ENCODE assay signal across 14 mouse cellular contexts in genomic region chr12:83929186-83929804, GRCm38 (mm10). TPM values are rescaled to one million over a fixed set of nuclear protein-coding genes. Genes with fewer than 3 reads are reported as not detected.
DNase-seq lines count a peak whose midpoint lies in the region; ATAC-seq and TF ChIP-seq lines count a peak whose summit lies in the region.
"Had no signal": no experiment of that assay in that cellular context is flagged by ENCODE, and none has a peak within 500 bp of the region (broad histone marks: within the 10 kb centered on the region; RNA-seq: fewer than 3 reads in every experiment).

No protein-coding gene starts in this region.

- H3K36me3 ChIP-seq in kidney, embryonic 15.5 days: no peaks in the 10 kb centered on the region
- H3K36me3 ChIP-seq: embryonic facial prominence, embryonic 15.5 days had no signal

- H3K4me1 ChIP-seq in kidney, embryonic 15.5 days: peaks cover 12% of the 10 kb centered on the region
- H3K4me1 ChIP-seq in bone marrow macrophage, adult 2 months (ENCODE audit: control insufficient read depth, insufficient read depth, low read length): peaks cover 27% of the 10 kb centered on the region
- H3K4me1 ChIP-seq: embryonic facial prominence, embryonic 15.5 days had no signal

- WGBS in kidney, embryonic 15.5 days: 46% methylated on average over 2 of the region's 2 CpGs

- H3K9me3 ChIP-seq in kidney, embryonic 15.5 days (replicated peaks): no peaks in the 10 kb centered on the region
- H3K9me3 ChIP-seq: embryonic facial prominence, embryonic 15.5 days had no signal

- no peak for TF ChIP-seq POLR2A in bone marrow macrophage, adult 2 months (IDR thresholded peaks at IDR 0.05; ENCODE audit: borderline replicate concordance, low read depth, low read length)

- DNase-seq in kidney, adult 18-20 months: no peak
- peak; percentile 61 for DNase-seq in CD4-positive helper T cell, adult 2 months (ENCODE audit: low read depth, low spot score)
- no peak for DNase-seq in adrenal gland, postnatal 36 days
- DNase-seq in adrenal gland, postnatal 10 days: no peak
- no peak for DNase-seq in c-Kit-positive CD71-positive TER-119-positive erythroid progenitor cells, embryonic 14.5 days (ENCODE audit: low spot score)
- DNase-seq: cerebellum, adult 9-10 months; layer of hippocampus, adult 9-11 months; midbrain, embryonic 14.5 days had no signal

- TF ChIP-seq CTCF in bone marrow macrophage, adult 2 months (IDR thresholded peaks at IDR 0.05; ENCODE audit: low read depth, low read length): no peak

- H3K4me3 ChIP-seq in kidney, embryonic 15.5 days (replicated peaks): no peak overlapping the region
- H3K4me3 ChIP-seq in bone marrow macrophage, adult 2 months (ENCODE audit: insufficient read depth, low read length): no peak overlapping the region
- H3K4me3 ChIP-seq: embryonic facial prominence, embryonic 15.5 days had no signal

- ATAC-seq in kidney, embryonic 15.5 days (replicated peaks; ENCODE audit: low FRiP score): no peak
- peak; percentile 92 for ATAC-seq in inflammation-experienced regulatory T-cells, adult 6 months
- ATAC-seq: hindbrain, postnatal 0 days had no signal

- H3K27ac ChIP-seq in kidney, embryonic 15.5 days: 0 out of 2 replicates have a peak overlapping the region, but pooled peaks have one; percentile 57
- H3K27ac ChIP-seq in bone marrow macrophage, adult 2 months (ENCODE audit: insufficient read depth, low read depth, low read length): peak overlapping the region; percentile 6; the same call in 1 of the 2 replicates
- H3K27ac ChIP-seq: embryonic facial prominence, embryonic 15.5 days; hindbrain, postnatal 0 days; liver, embryonic 14.5 days had no signal

- H3K27me3 ChIP-seq in kidney, embryonic 15.5 days: no peaks in the 10 kb centered on the region
- H3K27me3 ChIP-seq: embryonic facial prominence, embryonic 15.5 days had no signal

- H3K4me2 ChIP-seq in kidney, embryonic 15.5 days: no peak overlapping the region
- H3K4me2 ChIP-seq: embryonic facial prominence, embryonic 15.5 days had no signal

- no peak overlapping the region for H3K9ac ChIP-seq in kidney, embryonic 15.5 days
- H3K9ac ChIP-seq: embryonic facial prominence, embryonic 15.5 days; liver, embryonic 14.5 days had no signal

RNA-seq across cellular contexts. Expression of gene Numb, which starts 7.6 kb away (rescaled TPM):
- 41.2 and 41.3 TPM in 2 replicates for polyA plus RNA-seq in kidney, embryonic 15.5 days (2015; fragmentation: Nextera tagmentation; extraction: Ambion mirVana)
- 33.0 and 42.4 TPM in 2 replicates for polyA plus RNA-seq in bone marrow macrophage, adult 2 months (2012; ENCODE audit: insufficient read depth, insufficient read length, missing spikeins)
- polyA plus RNA-seq in inflammation-experienced regulatory T-cells, adult 6 months (2017; shearing (Covaris generic)): 10 to 100 TPM; 30.5 to 42.4 (median 37.2) TPM
- total RNA-seq in adrenal gland, postnatal 36 days (2021): 10 to 100 TPM; 46.2 to 49.9 TPM
- 10 to 100 TPM; 44.4 to 51.7 TPM for total RNA-seq in adrenal gland, postnatal 10 days (2021)

RNA-seq across cellular contexts. Expression of gene Riox1, which starts 21.1 kb away (rescaled TPM):
- 14.0 and 14.1 TPM in 2 replicates for polyA plus RNA-seq in kidney, embryonic 15.5 days (2015; fragmentation: Nextera tagmentation; extraction: Ambion mirVana)
- 7.2 and 8.0 TPM in 2 replicates for polyA plus RNA-seq in bone marrow macrophage, adult 2 months (2012; ENCODE audit: insufficient read depth, insufficient read length, missing spikeins)
- 1 to 10 TPM; 1.3 to 2.2 (median 2.0) TPM for polyA plus RNA-seq in inflammation-experienced regulatory T-cells, adult 6 months (2017; shearing (Covaris generic))
- 10 to 100 TPM; 15.4 to 17.3 TPM for total RNA-seq in adrenal gland, postnatal 36 days (2021)
- 10 to 100 TPM; 12.1 to 17.8 TPM for total RNA-seq in adrenal gland, postnatal 10 days (2021)

RNA-seq across cellular contexts. Expression of gene Heatr4, which starts 55.4 kb away (rescaled TPM):
- polyA plus RNA-seq in kidney, embryonic 15.5 days (2015; fragmentation: Nextera tagmentation; extraction: Ambion mirVana): not detected in 2 replicates
- not detected in 2 replicates for polyA plus RNA-seq in bone marrow macrophage, adult 2 months (2012; ENCODE audit: insufficient read depth, insufficient read length, missing spikeins)
- polyA plus RNA-seq in inflammation-experienced regulatory T-cells, adult 6 months (2017; shearing (Covaris generic)): not detected
- not detected for total RNA-seq in adrenal gland, postnatal 36 days (2021)
- total RNA-seq in adrenal gland, postnatal 10 days (2021): not detected
- polyA plus RNA-seq: embryonic facial prominence, embryonic 15.5 days; hindbrain, postnatal 0 days; liver, embryonic 14.5 days; midbrain, embryonic 14.5 days had no signal

RNA-seq across cellular contexts. Expression of gene Acot2, which starts 58.4 kb away (rescaled TPM):
- 37.8 and 39.0 TPM in 2 replicates for polyA plus RNA-seq in kidney, embryonic 15.5 days (2015; fragmentation: Nextera tagmentation; extraction: Ambion mirVana)
- polyA plus RNA-seq in bone marrow macrophage, adult 2 months (2012; ENCODE audit: insufficient read depth, insufficient read length, missing spikeins): 12.5 and 15.0 TPM in 2 replicates
- 10 to 100 TPM; 24.2 to 35.2 (median 24.9) TPM for polyA plus RNA-seq in inflammation-experienced regulatory T-cells, adult 6 months (2017; shearing (Covaris generic))
- 10 to 100 TPM; 22.0 to 26.7 TPM for total RNA-seq in adrenal gland, postnatal 36 days (2021)
- total RNA-seq in adrenal gland, postnatal 10 days (2021): 10 to 100 TPM; 52.7 to 57.5 TPM
